Mouse (Mus musculus) T-cell, adult 2 months (primary cell): ENCODE results near the gene Ciz1.
"Not testable (repeated sequence)": the region's sequence is repeated elsewhere in the genome, so short reads cannot be mapped to it uniquely, and the experiment has no call there.

ENCODE experiments used
- DNase-seq: peaks from one replicate; pipeline ENCODE4 v3.0.0; 2022; ENCODE audit warnings: low spot score

The Ciz1 gene

GRCm38 (mm10) chr2:32347019-32347418 lies 5.1 kb upstream of the Ciz1 start:
- DNase-seq = no peak

GRCm38 (mm10) chr2:32348311-32348710 lies 3.8 kb upstream of the Ciz1 start:
- no peak for DNase-seq

- DNase-seq = no peak
Observed at GRCm38 (mm10) chr2:32349625-32350255, 2.4 kb upstream of the Ciz1 start.

- no peak for DNase-seq
Observed at GRCm38 (mm10) chr2:32350471-32351051, 1.6 kb upstream of the Ciz1 start.

- DNase-seq = no peak
Observed at GRCm38 (mm10) chr2:32351471-32351961, 611 bp upstream of the Ciz1 start.

GRCm38 (mm10) chr2:32353007-32353542 lies 948 bp downstream of the Ciz1 start, which contains the start of gene Dnm1:
TSS of gene Dnm1 (minus strand) at chr2:32353338.
- peak; percentile 83 for DNase-seq

DNA sequence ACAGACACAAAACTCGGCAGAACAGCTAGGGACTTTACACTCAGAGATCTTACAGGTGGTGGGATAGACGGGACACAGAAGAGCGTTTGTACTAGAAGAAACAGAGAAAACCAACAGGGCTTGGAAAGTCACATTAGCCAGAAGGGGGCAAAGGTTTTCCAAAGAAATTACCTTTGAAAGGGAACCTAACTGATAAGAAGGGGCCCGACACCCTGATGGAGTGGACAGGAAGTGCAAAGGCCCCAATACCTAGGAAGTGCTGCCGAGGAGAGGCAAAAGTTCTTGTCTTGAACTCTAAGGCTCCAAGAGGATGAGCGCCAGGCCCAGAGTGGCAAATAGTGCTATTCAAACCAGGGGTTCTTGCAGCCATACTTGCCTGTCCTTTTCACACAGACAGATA lies 1.7 kb downstream of the Ciz1 start:
- DNase-seq = no peak

- no peak for DNase-seq
Observed at GRCm38 (mm10) chr2:32354336-32354895, 2.3 kb downstream of the Ciz1 start.

DNA sequence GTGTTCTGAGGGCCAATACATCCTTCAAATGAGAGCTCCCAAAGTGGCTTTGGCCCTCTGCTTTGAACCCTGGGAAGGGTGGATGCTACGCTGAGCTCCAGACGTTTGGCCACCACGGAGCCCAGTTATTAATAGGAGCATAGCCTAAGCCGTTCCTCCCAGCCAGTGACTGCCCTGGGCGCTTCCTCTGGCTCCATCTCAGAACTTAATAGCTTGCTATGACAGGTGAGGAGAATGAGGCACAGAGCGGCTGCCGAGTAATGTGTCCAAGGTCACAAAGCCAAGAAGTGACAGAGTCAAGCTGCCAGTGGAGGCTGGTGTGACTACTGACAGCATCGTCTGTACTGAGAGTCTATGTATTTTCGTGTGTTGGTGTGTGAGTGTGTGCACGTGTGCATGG lies 4.1 kb downstream of the Ciz1 start:
- no peak for DNase-seq

DNA sequence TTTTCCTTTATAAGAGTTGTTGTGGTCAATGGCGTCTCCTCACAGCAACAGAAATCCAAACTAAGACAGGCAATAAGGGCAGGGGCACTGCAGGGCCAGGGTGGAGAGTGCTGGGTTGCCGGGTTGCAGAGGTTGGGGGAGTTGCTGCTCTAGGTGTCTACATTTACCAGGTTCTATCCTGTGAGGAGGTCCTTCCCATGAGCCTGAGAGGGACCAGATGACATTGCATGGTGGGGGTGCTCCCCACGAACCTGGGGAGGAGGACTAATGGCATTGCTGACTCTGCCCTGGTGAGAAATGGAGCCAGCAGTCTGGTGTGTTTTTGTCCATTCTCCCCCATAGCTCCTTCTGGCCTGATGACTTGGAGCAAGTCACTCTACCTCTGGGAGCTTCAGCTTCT lies 5.6 kb downstream of the Ciz1 start:
- no peak for DNase-seq

DNA sequence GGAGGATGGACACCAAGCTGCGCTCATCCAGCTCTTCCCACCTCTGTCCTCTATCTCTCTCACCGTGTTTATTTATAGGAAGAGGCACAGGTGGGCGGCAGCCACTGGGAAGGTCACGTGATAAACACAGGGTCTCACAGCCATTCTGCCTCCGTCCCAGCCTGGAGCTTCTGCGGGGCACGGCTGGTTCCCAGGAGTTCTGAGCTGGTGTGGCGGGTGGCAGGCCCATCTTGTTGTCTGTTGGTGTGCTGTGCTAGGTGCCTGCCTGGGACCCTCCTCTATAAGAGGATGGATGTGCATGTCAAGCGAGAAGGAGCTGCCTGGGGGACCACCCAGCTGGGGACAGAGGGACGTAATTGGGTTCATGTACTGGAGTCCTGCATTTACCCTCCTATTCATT lies 6.3 kb downstream of the Ciz1 start:
- DNase-seq = no peak

DNA sequence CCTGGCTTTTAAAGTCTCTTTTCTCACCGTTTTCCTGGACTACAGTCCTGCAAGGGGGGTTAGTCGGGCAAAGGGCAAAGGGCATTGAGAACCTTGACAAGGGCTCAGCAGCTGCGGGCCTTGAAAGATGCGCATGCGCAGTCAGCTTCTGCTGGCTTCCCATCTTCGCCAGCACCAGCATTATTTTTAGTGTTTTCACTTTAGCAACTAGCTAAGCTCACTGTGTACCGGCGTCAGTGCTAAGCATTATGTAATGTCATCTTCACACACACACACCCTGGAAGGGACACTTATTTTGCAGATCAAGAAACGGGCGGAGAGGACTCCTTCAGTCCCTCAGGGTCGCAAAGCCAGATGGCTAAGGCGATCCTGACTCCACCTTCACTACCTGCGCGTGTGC lies 8.6 kb downstream of the Ciz1 start:
- peak; percentile 62 for DNase-seq

- peak; percentile 50 for DNase-seq
Observed at GRCm38 (mm10) chr2:32361437-32361836, 9.3 kb downstream of the Ciz1 start.

DNA sequence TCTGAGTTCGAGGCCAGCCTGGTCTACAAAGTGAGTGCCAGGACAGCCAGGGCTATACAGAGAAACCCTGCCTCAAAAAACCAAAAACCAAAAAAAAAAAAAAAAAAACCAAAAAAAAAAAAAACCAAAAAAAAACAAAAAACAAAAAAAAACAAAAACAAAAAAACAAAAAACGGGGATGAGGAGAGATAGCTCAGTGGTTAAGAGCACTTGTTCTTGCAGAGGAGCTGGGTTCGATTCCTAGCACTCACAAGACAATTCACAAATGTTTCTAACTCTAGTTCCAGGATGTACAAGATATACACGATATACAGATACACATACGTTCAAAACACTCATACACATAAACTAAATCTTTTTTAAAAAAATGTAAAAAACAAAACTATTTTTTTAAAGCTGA lies 10.1 kb downstream of the Ciz1 start:
- not testable (repeated sequence) for DNase-seq

GRCm38 (mm10) chr2:32362817-32363340 lies 10.8 kb downstream of the Ciz1 start:
- DNase-seq = peak; percentile 84

DNA sequence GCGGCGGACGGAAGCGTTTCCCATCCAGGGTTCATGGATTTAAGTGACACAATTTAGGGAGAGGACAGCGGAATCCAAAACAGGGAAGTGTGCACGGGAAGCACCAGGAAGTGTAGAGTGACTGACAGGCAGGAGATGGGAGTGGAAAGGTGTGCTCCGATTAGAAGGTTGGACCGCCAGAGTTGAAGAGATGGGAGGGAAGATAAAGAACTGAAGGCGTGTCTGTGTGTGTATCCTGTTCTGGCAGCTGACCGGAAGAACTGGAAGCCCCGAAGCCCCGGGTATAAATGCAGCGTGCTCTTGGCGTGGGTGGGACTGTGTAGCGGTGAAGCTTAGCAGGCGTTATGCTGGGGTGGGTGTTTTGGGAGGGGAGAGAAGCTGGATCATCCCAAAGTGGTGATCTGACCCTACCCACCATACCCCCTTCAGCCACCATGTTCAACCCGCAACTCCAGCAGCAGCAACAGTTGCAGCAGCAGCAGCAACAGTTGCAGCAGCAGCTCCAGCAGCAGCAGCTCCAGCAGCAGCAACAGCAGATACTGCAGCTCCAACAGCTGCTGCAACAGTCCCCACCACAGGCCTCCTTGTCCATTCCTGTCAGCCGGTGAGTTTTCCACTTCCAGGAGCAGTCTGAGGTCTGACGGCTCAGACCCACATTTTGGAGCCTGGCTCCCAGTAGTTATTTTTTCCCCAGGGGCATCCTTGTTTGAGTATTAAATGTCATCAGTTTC lies 11.4 kb downstream of the Ciz1 start:
- peak; percentile 10 for DNase-seq

- no peak for DNase-seq
Observed at GRCm38 (mm10) chr2:32364121-32364520, 12.0 kb downstream of the Ciz1 start.

DNA sequence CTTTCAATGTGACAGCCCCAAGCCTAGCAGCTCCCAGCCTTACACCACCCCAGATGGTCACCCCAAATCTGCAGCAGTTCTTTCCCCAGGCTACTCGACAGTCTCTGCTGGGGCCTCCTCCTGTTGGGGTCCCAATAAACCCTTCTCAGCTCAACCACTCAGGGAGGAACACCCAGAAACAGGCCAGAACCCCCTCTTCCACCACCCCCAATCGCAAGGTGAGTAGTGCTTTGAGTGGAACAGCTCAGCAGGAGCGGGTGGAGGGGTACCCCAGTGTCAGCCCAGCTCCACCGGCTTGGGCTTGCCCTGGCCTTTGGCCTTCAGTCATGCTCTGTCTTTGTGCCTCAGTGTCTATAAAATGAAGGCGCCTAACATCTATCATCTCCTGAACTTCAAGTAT lies 15.2 kb downstream of the Ciz1 start:
- no peak for DNase-seq

DNA sequence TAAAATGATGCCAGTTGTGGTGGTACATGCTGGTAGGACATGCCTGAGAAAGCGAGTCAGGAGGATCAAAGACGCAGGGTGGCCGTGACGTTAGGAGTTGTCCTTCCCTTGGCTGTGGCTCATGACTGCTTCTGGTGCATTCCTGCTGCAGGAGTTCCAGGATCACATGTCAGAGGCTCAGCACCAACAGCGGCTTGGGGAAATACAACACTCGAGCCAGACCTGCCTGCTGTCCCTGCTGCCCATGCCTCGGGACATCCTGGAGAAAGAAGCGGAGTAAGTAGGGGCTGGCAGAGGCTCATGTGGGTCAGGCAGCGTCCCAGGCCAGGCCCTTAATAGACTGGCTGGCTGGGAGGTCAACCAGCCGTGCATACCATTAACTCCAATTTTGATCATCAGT lies 22.1 kb downstream of the Ciz1 start:
- DNase-seq = no peak

GRCm38 (mm10) chr2:32375317-32375940 lies 23.3 kb downstream of the Ciz1 start:
- no peak for DNase-seq

- DNase-seq = no peak
Observed at GRCm38 (mm10) chr2:32376963-32377362, 24.8 kb downstream of the Ciz1 start.

- DNase-seq = no peak
Observed at GRCm38 (mm10) chr2:32380001-32380500, 27.9 kb downstream of the Ciz1 start.
